Comparison of ENCODE assay signal across 9 mouse cellular contexts in genomic region chr9:14717689-14718331, GRCm38 (mm10). TPM values are rescaled to one million over a fixed set of nuclear protein-coding genes. Genes with fewer than 3 reads are reported as not detected.
DNase-seq lines count a peak whose midpoint lies in the region; ATAC-seq lines count a peak whose summit lies in the region.
"Had no signal": no experiment of that assay in that cellular context is flagged by ENCODE, and none has a peak within 500 bp of the region (broad histone marks: within the 10 kb centered on the region; RNA-seq: fewer than 3 reads in every experiment).

No protein-coding gene starts in this region.

- no peak overlapping the region for H3K9ac ChIP-seq in stomach, embryonic 14.5 days (replicated peaks; ENCODE audit: low read depth, low read length)

- H3K27me3 ChIP-seq in stomach, embryonic 14.5 days (ENCODE audit: control insufficient read depth, insufficient read depth, low read length), result no peaks in the 10 kb centered on the region

- 46% methylated on average over 14 of the region's 14 CpGs for WGBS in stomach, embryonic 14.5 days

- H3K4me2 ChIP-seq in stomach, embryonic 14.5 days (replicated peaks; ENCODE audit: low read depth, low read length), result no peak overlapping the region

- no peaks in the 10 kb centered on the region for H3K36me3 ChIP-seq in stomach, embryonic 14.5 days (ENCODE audit: control insufficient read depth, insufficient read depth, low read length)

- no peaks in the 10 kb centered on the region; the same call in 1 of the 2 replicates for H3K4me1 ChIP-seq in stomach, embryonic 14.5 days (ENCODE audit: control insufficient read depth, insufficient read depth, low read length)

- 0 out of 2 replicates have a peak, but pooled peaks have one; percentile 23 for ATAC-seq in stomach, embryonic 14.5 days (ENCODE audit: insufficient number of reproducible peaks, insufficient read depth, low FRiP score, low read depth)

- H3K27ac ChIP-seq in stomach, embryonic 14.5 days (ENCODE audit: low read length), result no peak overlapping the region

- no peaks in the 10 kb centered on the region for H3K9me3 ChIP-seq in stomach, embryonic 14.5 days (ENCODE audit: control insufficient read depth, low read depth, low read length)

- H3K4me3 ChIP-seq in stomach, embryonic 14.5 days (ENCODE audit: low read depth, low read length), result no peak overlapping the region

- DNase-seq in adrenal gland, adult (ENCODE audit: inconsistent age in 2 of 2, low spot score in 1 of 2), result peak; percentile 19 to 57
- no peak for DNase-seq in adrenal gland, postnatal 4 days (ENCODE audit: low spot score in 2 of 2)
- peak; percentile 10 for DNase-seq in ovary, postnatal 36 days (ENCODE audit: low spot score)
- DNase-seq in ovary, adult 18-20 months (ENCODE audit: low spot score), result no peak
- peak; percentile 30 to 63 for DNase-seq in kidney, postnatal 36 days
- no peak for DNase-seq in urinary bladder, postnatal 36 days (ENCODE audit: low spot score in 2 of 2)
- DNase-seq in thymus, postnatal 10 days (ENCODE audit: low spot score in 2 of 2), result no peak

RNA-seq across cellular contexts. Expression of gene Piwil4, which starts 22.7 kb away (rescaled TPM):
- total RNA-seq in adrenal gland, postnatal 4 days (2021), result under 1 TPM; 0.28 to 0.40 TPM
- 0.11 and 0.12 TPM in 2 replicates for polyA plus RNA-seq in stomach, embryonic 14.5 days (2014; fragmentation: Nextera tagmentation; extraction: Ambion mirVana)

RNA-seq across cellular contexts. Expression of gene Fut4, which starts 34.4 kb away (rescaled TPM):
- total RNA-seq in adrenal gland, postnatal 4 days (2021), result 1 to 10 TPM; 2.4 to 2.6 TPM
- 7.1 and 7.6 TPM in 2 replicates for polyA plus RNA-seq in stomach, embryonic 14.5 days (2014; fragmentation: Nextera tagmentation; extraction: Ambion mirVana)

RNA-seq across cellular contexts. Expression of gene 1700012B09Rik, which starts 53.0 kb away (rescaled TPM):
- not detected for total RNA-seq in adrenal gland, postnatal 4 days (2021)
- not detected in 2 replicates for polyA plus RNA-seq in stomach, embryonic 14.5 days (2014; fragmentation: Nextera tagmentation; extraction: Ambion mirVana)
- polyA plus RNA-seq: liver, embryonic 16.5 days had no signal

Comparison
In these comparisons a context has a peak if more than half of its experiments do, and no peak if none do; other contexts are left out.
1. DNase-seq: peak in adrenal gland, adult (2 of 2), ovary, postnatal 36 days (single experiment) and kidney, postnatal 36 days (2 of 2); none in adrenal gland, postnatal 4 days (0 of 2), ovary, adult 18-20 months (single experiment), urinary bladder, postnatal 36 days (0 of 2) and thymus, postnatal 10 days (0 of 2).